Mouse (Mus musculus): ENCODE data around the gene Sftpd. TPM values are rescaled to one million over a fixed set of nuclear protein-coding genes. Genes with fewer than 3 reads are reported as not detected.

The Sftpd gene
- polyA plus RNA-seq, 1 experiment from 2014 or later, result not detected

- 87% methylated on average over 3 of the region's 3 CpGs for WGBS
- no peak overlapping the region for H3K9ac ChIP-seq
- no peak overlapping the region for H3K27ac ChIP-seq
- H3K4me3 ChIP-seq, result no peak overlapping the region
- no peaks in the 10 kb centered on the region for H3K27me3 ChIP-seq
- ATAC-seq, result no peak
- no peaks in the 10 kb centered on the region for H3K36me3 ChIP-seq (ENCODE audit: poor library complexity, severe bottlenecking)
- no peaks in the 10 kb centered on the region for H3K4me1 ChIP-seq
- no peaks in the 10 kb centered on the region for H3K9me3 ChIP-seq (replicated peaks)
- H3K4me2 ChIP-seq, result no peak overlapping the region
Observed at GRCm38 (mm10) chr14:41146922-41147321, 38.0 kb downstream of the Sftpd start.

GRCm38 (mm10) chr14:41146035-41146434 is 38.9 kb downstream of the Sftpd start:
- WGBS, result 73% methylated on average over 6 of the region's 6 CpGs
- H3K27ac ChIP-seq, result no peak overlapping the region
- H3K4me2 ChIP-seq, result no peak overlapping the region
- H3K9me3 ChIP-seq (replicated peaks), result no peaks in the 10 kb centered on the region
- no peak overlapping the region for H3K4me3 ChIP-seq
- H3K27me3 ChIP-seq, result no peaks in the 10 kb centered on the region
- H3K9ac ChIP-seq, result no peak overlapping the region
- no peak for ATAC-seq
- no peaks in the 10 kb centered on the region for H3K4me1 ChIP-seq
- no peaks in the 10 kb centered on the region for H3K36me3 ChIP-seq (ENCODE audit: poor library complexity, severe bottlenecking)

- H3K9me3 ChIP-seq (replicated peaks), result no peaks in the 10 kb centered on the region
- no peak overlapping the region for H3K4me2 ChIP-seq
- no peaks in the 10 kb centered on the region for H3K27me3 ChIP-seq
- H3K36me3 ChIP-seq (ENCODE audit: poor library complexity, severe bottlenecking), result no peaks in the 10 kb centered on the region
- no peak overlapping the region for H3K27ac ChIP-seq
- ATAC-seq, result no peak
- no peak overlapping the region for H3K9ac ChIP-seq
- H3K4me1 ChIP-seq, result no peaks in the 10 kb centered on the region
- WGBS, result 94% methylated on average over 1 of the region's 1 CpGs
- no peak overlapping the region for H3K4me3 ChIP-seq
Observed at GRCm38 (mm10) chr14:41140686-41141085, 44.3 kb downstream of the Sftpd start.

GRCm38 (mm10) chr14:41137006-41137405 is 47.9 kb downstream of the Sftpd start:
- H3K27ac ChIP-seq, result no peak overlapping the region
- no peak for ATAC-seq
- H3K27me3 ChIP-seq, result no peaks in the 10 kb centered on the region
- no peaks in the 10 kb centered on the region for H3K4me1 ChIP-seq
- H3K9ac ChIP-seq, result no peak overlapping the region
- no peaks in the 10 kb centered on the region for H3K9me3 ChIP-seq (replicated peaks)
- H3K36me3 ChIP-seq (ENCODE audit: poor library complexity, severe bottlenecking), result no peaks in the 10 kb centered on the region
- no peak overlapping the region for H3K4me2 ChIP-seq
- H3K4me3 ChIP-seq, result no peak overlapping the region

- H3K4me3 ChIP-seq, result no peak within 1 kb of the TSS
- no peaks in the 10 kb centered on the region for H3K9me3 ChIP-seq (replicated peaks)
- H3K4me2 ChIP-seq, result no peak within 1 kb of the TSS
- no peak for ATAC-seq
- no peak within 1 kb of the TSS for H3K27ac ChIP-seq
- H3K4me1 ChIP-seq, result no peaks in the 10 kb centered on the region
- no peaks in the 10 kb centered on the region for H3K27me3 ChIP-seq
- H3K9ac ChIP-seq, result no peak within 1 kb of the TSS
- H3K36me3 ChIP-seq (ENCODE audit: poor library complexity, severe bottlenecking), result no peaks in the 10 kb centered on the region
- 88% methylated on average over 7 of the region's 7 CpGs for WGBS
Observed at GRCm38 (mm10) chr14:41131540-41131939, 53.4 kb downstream of the Sftpd start, which contains the start of gene Sftpa1. Sftpa1 (plus strand) TSS chr14:41131782.

- peak; percentile 70 for ATAC-seq
- H3K9ac ChIP-seq, result no peak overlapping the region
- no peak overlapping the region for H3K4me2 ChIP-seq
- no peak overlapping the region for H3K27ac ChIP-seq
- no peaks in the 10 kb centered on the region for H3K36me3 ChIP-seq (ENCODE audit: poor library complexity, severe bottlenecking)
- H3K4me1 ChIP-seq, result no peaks in the 10 kb centered on the region
- H3K9me3 ChIP-seq (replicated peaks), result no peaks in the 10 kb centered on the region
- 19% methylated on average over 4 of the region's 4 CpGs for WGBS
- H3K4me3 ChIP-seq, result no peak overlapping the region
- H3K27me3 ChIP-seq, result no peaks in the 10 kb centered on the region
Observed at GRCm38 (mm10) chr14:41127997-41128396, 57.0 kb downstream of the Sftpd start.

GRCm38 (mm10) chr14:41124683-41125082 is 60.3 kb downstream of the Sftpd start:
- H3K36me3 ChIP-seq (ENCODE audit: poor library complexity, severe bottlenecking), result no peaks in the 10 kb centered on the region
- no peak overlapping the region for H3K4me3 ChIP-seq
- no peaks in the 10 kb centered on the region for H3K9me3 ChIP-seq (replicated peaks)
- H3K4me1 ChIP-seq, result no peaks in the 10 kb centered on the region
- H3K27ac ChIP-seq, result no peak overlapping the region
- no peak overlapping the region for H3K9ac ChIP-seq
- no peaks in the 10 kb centered on the region for H3K27me3 ChIP-seq
- WGBS, result 89% methylated on average over 5 of the region's 5 CpGs
- H3K4me2 ChIP-seq, result no peak overlapping the region
- ATAC-seq, result no peak

Other genes starting within 250 kb of the Sftpd start
- 84.1 and 88.2 TPM in 2 replicates for gene Tspan14, start 218.3 kb downstream of the Sftpd start, polyA plus RNA-seq (2015; fragmentation: Nextera tagmentation; extraction: Ambion mirVana)
- gene Fam213a, start 171.4 kb downstream of the Sftpd start, polyA plus RNA-seq (2015; fragmentation: Nextera tagmentation; extraction: Ambion mirVana), result 49.7 and 57.8 TPM in 2 replicates
- 0.21 and 0.44 TPM in 2 replicates for gene Dydc2, start 115.9 kb downstream of the Sftpd start, polyA plus RNA-seq (2015; fragmentation: Nextera tagmentation; extraction: Ambion mirVana)
- gene Dydc1, start 112.2 kb downstream of the Sftpd start, polyA plus RNA-seq (2015; fragmentation: Nextera tagmentation; extraction: Ambion mirVana), result 0.28 TPM in 1 of 2 replicates, not detected in the other
- gene Mat1a, start 80.1 kb downstream of the Sftpd start, polyA plus RNA-seq (2015; fragmentation: Nextera tagmentation; extraction: Ambion mirVana), result not detected in 2 replicates
- gene Sftpa1, start 53.4 kb downstream of the Sftpd start, polyA plus RNA-seq (2015; fragmentation: Nextera tagmentation; extraction: Ambion mirVana), result not detected in 2 replicates
- not detected in 2 replicates for gene Mbl1, start 33.7 kb downstream of the Sftpd start, polyA plus RNA-seq (2015; fragmentation: Nextera tagmentation; extraction: Ambion mirVana)
- gene Gm2832, start 93.7 kb upstream of the Sftpd start, polyA plus RNA-seq (2015; fragmentation: Nextera tagmentation; extraction: Ambion mirVana), result not detected in 2 replicates
- not detected in 2 replicates for gene Gm5798, start 163.5 kb upstream of the Sftpd start, polyA plus RNA-seq (2015; fragmentation: Nextera tagmentation; extraction: Ambion mirVana)
- not detected in 2 replicates for gene Gm7945, start 201.2 kb upstream of the Sftpd start, polyA plus RNA-seq (2015; fragmentation: Nextera tagmentation; extraction: Ambion mirVana)
- not detected in 2 replicates for gene Gm6482, start 223.1 kb upstream of the Sftpd start, polyA plus RNA-seq (2015; fragmentation: Nextera tagmentation; extraction: Ambion mirVana)